Comparison of ENCODE assay signal across 15 mouse cellular contexts in the genomic region with DNA sequence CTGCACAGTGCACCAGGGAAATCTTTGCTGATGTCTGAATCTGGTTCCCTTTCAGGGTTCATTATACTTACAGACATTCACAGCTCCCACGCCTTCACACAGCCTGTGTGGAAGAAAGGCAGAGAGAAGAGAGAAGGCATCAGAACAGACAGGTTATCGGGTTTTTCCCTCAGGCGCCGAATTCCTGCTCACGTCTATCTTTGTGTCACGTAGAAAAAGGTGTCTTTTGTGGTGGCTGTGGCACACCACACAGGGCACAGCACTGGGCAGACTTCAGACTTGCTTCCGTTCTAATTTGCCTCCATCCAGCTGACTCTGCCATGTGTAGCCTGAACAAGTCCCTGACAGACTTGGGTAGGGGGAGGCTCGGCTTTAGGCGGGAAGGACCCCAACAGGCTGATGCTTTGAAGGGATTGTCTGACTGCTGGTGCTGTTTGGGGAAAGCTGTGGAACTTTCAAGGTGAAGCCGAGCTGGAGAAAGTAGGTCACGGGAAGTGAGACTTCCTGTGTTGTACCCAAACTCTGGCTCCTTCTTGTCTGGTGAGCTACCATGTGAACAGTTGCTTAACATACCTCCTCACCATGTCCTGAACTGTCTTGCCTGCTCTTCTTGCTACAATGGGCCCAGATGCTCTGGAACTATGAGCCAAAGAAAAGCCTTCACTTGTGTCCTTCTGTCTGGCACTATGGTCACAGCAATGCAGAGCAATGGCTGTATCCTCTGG. TPM values are rescaled to one million over a fixed set of nuclear protein-coding genes. Genes with fewer than 3 reads are reported as not detected.
DNase-seq lines count a peak whose midpoint lies in the region; ATAC-seq lines count a peak whose summit lies in the region.
"Had no signal": no experiment of that assay in that cellular context is flagged by ENCODE, and none has a peak within 500 bp of the region (broad histone marks: within the 10 kb centered on the region; RNA-seq: fewer than 3 reads in every experiment).

No protein-coding gene starts in this region.

- peak; percentile 56 for DNase-seq in right cerebral cortex, adult 2 months (ENCODE audit: low spot score in 2 of 2)
- DNase-seq in right cerebral cortex, postnatal 4 days = no peak
- peak; percentile 38 to 50 for DNase-seq in right cerebral cortex, postnatal 10 days (ENCODE audit: low spot score in 2 of 2)
- DNase-seq in thymus, postnatal 4 days = peak; percentile 56
- no peak for DNase-seq in Muller cell, postnatal 12 days (ENCODE audit: inconsistent ontology term)
- no peak for DNase-seq in adrenal gland, adult 18-20 months (ENCODE audit: low spot score in 2 of 2)
- no peak for DNase-seq in gastrocnemius, postnatal 25 days
- DNase-seq: cerebellum, adult 11-12 months; heart, adult 2 months; heart, postnatal 14 days; liver, postnatal 0 days had no signal

- peak; percentile 36; the same call in 1 of the 2 replicates for ATAC-seq in granulocyte monocyte progenitor cell, adult 5-6 weeks (replicated peaks; ENCODE audit: poor library complexity, severe bottlenecking)
- ATAC-seq: forebrain, embryonic 15.5 days; liver, postnatal 0 days had no signal

RNA-seq across cellular contexts. Expression of a gene that starts 5.2 kb away (rescaled TPM):
- total RNA-seq in granulocyte monocyte progenitor cell, adult 5-6 weeks (2014; fragmentation: Nextera tagmentation) = not detected in 2 replicates
- total RNA-seq in granulocyte monocyte progenitor cell, adult 5-6 weeks (2017) = 0.34 TPM in 1 of 2 replicates, not detected in the other
- total RNA-seq in adrenal gland, adult 18-20 months (2021) = not detected
- not detected for total RNA-seq in gastrocnemius, postnatal 25 days (2021)
- total RNA-seq: adrenal gland, postnatal 4 days; heart, adult 2 months; heart, postnatal 14 days had no signal

RNA-seq across cellular contexts. Expression of a gene that starts 12.8 kb away (rescaled TPM):
- total RNA-seq in granulocyte monocyte progenitor cell, adult 5-6 weeks (2014; fragmentation: Nextera tagmentation) = not detected in 2 replicates
- total RNA-seq in granulocyte monocyte progenitor cell, adult 5-6 weeks (2017) = not detected in 2 replicates
- not detected for total RNA-seq in adrenal gland, adult 18-20 months (2021)
- total RNA-seq in gastrocnemius, postnatal 25 days (2021) = not detected
- total RNA-seq: adrenal gland, postnatal 4 days; heart, adult 2 months; heart, postnatal 14 days; megakaryocyte progenitor cell, adult 5-6 weeks had no signal

RNA-seq across cellular contexts. Expression of a gene that starts 22.5 kb away (rescaled TPM):
- total RNA-seq in granulocyte monocyte progenitor cell, adult 5-6 weeks (2014; fragmentation: Nextera tagmentation) = not detected in 2 replicates
- not detected in 2 replicates for total RNA-seq in granulocyte monocyte progenitor cell, adult 5-6 weeks (2017)
- not detected for total RNA-seq in adrenal gland, adult 18-20 months (2021)
- not detected for total RNA-seq in gastrocnemius, postnatal 25 days (2021)
- total RNA-seq: adrenal gland, postnatal 4 days; heart, adult 2 months; heart, postnatal 14 days; megakaryocyte progenitor cell, adult 5-6 weeks had no signal

RNA-seq across cellular contexts. Expression of a gene that starts 31.0 kb away (rescaled TPM):
- not detected in 2 replicates for total RNA-seq in granulocyte monocyte progenitor cell, adult 5-6 weeks (2014; fragmentation: Nextera tagmentation)
- total RNA-seq in granulocyte monocyte progenitor cell, adult 5-6 weeks (2017) = not detected in 2 replicates
- not detected for total RNA-seq in adrenal gland, adult 18-20 months (2021)
- not detected for total RNA-seq in gastrocnemius, postnatal 25 days (2021)
- total RNA-seq: adrenal gland, postnatal 4 days; heart, adult 2 months; heart, postnatal 14 days had no signal

RNA-seq across cellular contexts. Expression of a gene that starts 38.5 kb away (rescaled TPM):
- total RNA-seq in granulocyte monocyte progenitor cell, adult 5-6 weeks (2014; fragmentation: Nextera tagmentation) = not detected in 2 replicates
- total RNA-seq in granulocyte monocyte progenitor cell, adult 5-6 weeks (2017) = not detected in 2 replicates
- not detected for total RNA-seq in adrenal gland, adult 18-20 months (2021)
- not detected for total RNA-seq in gastrocnemius, postnatal 25 days (2021)
- total RNA-seq: adrenal gland, postnatal 4 days; heart, adult 2 months; heart, postnatal 14 days; megakaryocyte progenitor cell, adult 5-6 weeks had no signal

Comparison
In these comparisons a context has a peak if more than half of its experiments do, and no peak if none do; other contexts are left out.
1. DNase-seq: peak in right cerebral cortex, adult 2 months (2 of 2), right cerebral cortex, postnatal 10 days (2 of 2) and thymus, postnatal 4 days (single experiment); none in right cerebral cortex, postnatal 4 days (single experiment), Muller cell, postnatal 12 days (single experiment), adrenal gland, adult 18-20 months (0 of 2) and gastrocnemius, postnatal 25 days (single experiment).